ENCODE assay signal across 10 mouse cellular contexts in the genomic region with DNA sequence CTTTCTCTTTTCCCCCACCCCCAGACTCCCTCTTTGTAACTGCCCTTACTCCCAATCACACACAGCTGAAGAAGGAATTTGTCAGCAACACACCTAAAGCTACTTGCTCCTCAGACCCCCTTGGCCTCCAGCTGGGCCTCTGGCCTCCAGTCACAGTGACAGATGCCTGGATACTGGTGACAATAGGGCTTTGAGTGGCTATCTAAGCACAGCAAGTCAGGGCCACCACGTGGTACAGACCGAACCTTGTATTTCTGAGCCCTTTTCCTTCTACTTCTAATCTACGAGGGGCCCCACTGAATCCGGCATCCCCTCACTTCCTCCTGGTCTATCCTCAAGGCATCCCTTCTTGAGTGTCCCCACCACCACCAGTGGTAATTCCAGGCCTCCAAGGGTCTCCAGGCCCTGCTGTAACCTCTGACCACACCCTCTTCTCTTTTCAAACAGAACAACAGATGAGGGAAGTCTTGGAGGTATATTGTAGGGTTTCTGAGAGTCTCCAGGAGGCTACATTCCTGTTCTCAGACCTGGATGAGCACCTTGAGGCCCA. TPM values are rescaled to one million over a fixed set of nuclear protein-coding genes. Genes with fewer than 3 reads are reported as not detected.
A peak's percentile ranks its signal among the peaks of the same experiment; 100 is the strongest.
DNase-seq lines count a peak whose midpoint lies in the region; ATAC-seq and TF ChIP-seq lines count a peak whose summit lies in the region.
"Had no signal": no experiment of that assay in that cellular context is flagged by ENCODE, and none has a peak within 500 bp of the region (broad histone marks: within the 10 kb centered on the region; RNA-seq: fewer than 3 reads in every experiment).

No protein-coding gene starts in this region.

- H3K27me3 ChIP-seq in stomach, embryonic 14.5 days (ENCODE audit: control insufficient read depth, insufficient read depth, low read length), result peaks cover 35% of the 10 kb centered on the region
- H3K27me3 ChIP-seq in stomach, postnatal 0 days (ENCODE audit: control insufficient read depth, insufficient read depth, low read length), result peaks cover 10% of the 10 kb centered on the region; the same call in 1 of the 2 replicates
- peaks cover 22% of the 10 kb centered on the region for H3K27me3 ChIP-seq in forebrain, embryonic 12.5 days
- peaks cover 74% of the 10 kb centered on the region for H3K27me3 ChIP-seq in liver, embryonic 13.5 days

- H3K4me3 ChIP-seq in stomach, embryonic 14.5 days (ENCODE audit: low read depth, low read length), result peak overlapping the region; percentile 30; the same call in 1 of the 2 replicates
- H3K4me3 ChIP-seq in stomach, postnatal 0 days (ENCODE audit: low read depth, low read length), result no peak overlapping the region
- peak overlapping the region; percentile 88 for H3K4me3 ChIP-seq in forebrain, embryonic 12.5 days (replicated peaks)
- no peak overlapping the region for H3K4me3 ChIP-seq in liver, embryonic 13.5 days (replicated peaks)
- H3K4me3 ChIP-seq in lung, adult 2 months (replicated peaks; ENCODE audit: extremely low read depth, low read depth, low read length), result no peak overlapping the region

- H3K4me2 ChIP-seq in stomach, embryonic 14.5 days (replicated peaks; ENCODE audit: low read depth, low read length), result no peak overlapping the region
- no peak overlapping the region for H3K4me2 ChIP-seq in stomach, postnatal 0 days (replicated peaks; ENCODE audit: low read depth)
- peak overlapping the region; percentile 63 for H3K4me2 ChIP-seq in forebrain, embryonic 12.5 days
- H3K4me2 ChIP-seq in liver, embryonic 13.5 days, result peak overlapping the region; percentile 68; the same call in 1 of the 2 replicates

- TF ChIP-seq CTCF in stomach, postnatal 0 days (IDR thresholded peaks at IDR 0.05; ENCODE audit: low read depth), result no peak
- no peak for TF ChIP-seq CTCF in lung, adult 2 months (IDR thresholded peaks at IDR 0.05; ENCODE audit: insufficient read depth, low read length)

- H3K9me3 ChIP-seq in stomach, embryonic 14.5 days (ENCODE audit: control insufficient read depth, low read depth, low read length), result no peaks in the 10 kb centered on the region
- no peaks in the 10 kb centered on the region for H3K9me3 ChIP-seq in stomach, postnatal 0 days (ENCODE audit: control insufficient read depth, low read length)
- H3K9me3 ChIP-seq in forebrain, embryonic 12.5 days, result no peaks in the 10 kb centered on the region
- H3K9me3 ChIP-seq in liver, embryonic 13.5 days (replicated peaks), result no peaks in the 10 kb centered on the region

- peaks cover 16% of the 10 kb centered on the region; the same call in 1 of the 2 replicates for H3K4me1 ChIP-seq in stomach, embryonic 14.5 days (ENCODE audit: control insufficient read depth, insufficient read depth, low read length)
- H3K4me1 ChIP-seq in stomach, postnatal 0 days (replicated peaks; ENCODE audit: control insufficient read depth, insufficient read depth), result peaks cover 2% of the 10 kb centered on the region; the same call in 1 of the 2 replicates
- peaks cover 54% of the 10 kb centered on the region for H3K4me1 ChIP-seq in forebrain, embryonic 12.5 days
- H3K4me1 ChIP-seq in liver, embryonic 13.5 days (replicated peaks), result peaks cover 35% of the 10 kb centered on the region
- H3K4me1 ChIP-seq in lung, adult 2 months (ENCODE audit: control insufficient read depth, insufficient read depth, low read length), result peaks cover 4% of the 10 kb centered on the region

- no peaks in the 10 kb centered on the region for H3K36me3 ChIP-seq in stomach, embryonic 14.5 days (ENCODE audit: control insufficient read depth, insufficient read depth, low read length)
- H3K36me3 ChIP-seq in stomach, postnatal 0 days (ENCODE audit: control insufficient read depth, insufficient read depth, low read length), result no peaks in the 10 kb centered on the region
- H3K36me3 ChIP-seq in forebrain, embryonic 12.5 days (replicated peaks), result 0 out of 2 replicates have a peak, but pooled peaks cover 5% of the 10 kb centered on the region
- H3K36me3 ChIP-seq in liver, embryonic 13.5 days, result no peaks in the 10 kb centered on the region

- H3K9ac ChIP-seq in stomach, embryonic 14.5 days (replicated peaks; ENCODE audit: low read depth, low read length), result no peak overlapping the region
- H3K9ac ChIP-seq in stomach, postnatal 0 days (ENCODE audit: low read length), result no peak overlapping the region
- peak overlapping the region; percentile 94 for H3K9ac ChIP-seq in forebrain, embryonic 12.5 days
- no peak overlapping the region for H3K9ac ChIP-seq in liver, embryonic 13.5 days
- H3K9ac ChIP-seq: liver, embryonic 14.5 days had no signal

- WGBS in stomach, embryonic 14.5 days, result 45% methylated on average over 4 of the region's 4 CpGs
- 46% methylated on average over 4 of the region's 4 CpGs for whole genome bisulfite sequencing in stomach, postnatal 0 days
- WGBS in forebrain, embryonic 12.5 days, result 31% methylated on average over 4 of the region's 4 CpGs
- 49% methylated on average over 4 of the region's 4 CpGs for WGBS in liver, embryonic 13.5 days (ENCODE audit: insufficient replicate concordance)
- WGBS in lung, adult 2 months, result 59% methylated on average over 4 of the region's 4 CpGs

- no peak for TF ChIP-seq POLR2A in lung, adult 2 months (IDR thresholded peaks at IDR 0.05; ENCODE audit: borderline replicate concordance, extremely low read depth, low read depth, low read length)

- no peak for ATAC-seq in stomach, embryonic 14.5 days (ENCODE audit: insufficient number of reproducible peaks, insufficient read depth, low FRiP score, low read depth)
- ATAC-seq in stomach, postnatal 0 days (ENCODE audit: low FRiP score, low TSS enrichment), result no peak
- no peak for ATAC-seq in forebrain, embryonic 12.5 days (ENCODE audit: low FRiP score)
- ATAC-seq in liver, embryonic 13.5 days (ENCODE audit: low read depth), result no peak
- ATAC-seq: Patski had no signal

- no peak overlapping the region for H3K27ac ChIP-seq in stomach, embryonic 14.5 days (ENCODE audit: low read length)
- H3K27ac ChIP-seq in stomach, postnatal 0 days (replicated peaks), result no peak overlapping the region
- H3K27ac ChIP-seq in forebrain, embryonic 12.5 days, result peak overlapping the region; percentile 92
- H3K27ac ChIP-seq in liver, embryonic 13.5 days, result no peak overlapping the region
- H3K27ac ChIP-seq: liver, embryonic 14.5 days had no signal

- DNase-seq in stomach, postnatal 0 days (ENCODE audit: low spot score), result no peak
- DNase-seq in liver, embryonic 13.5 days, result no peak
- no peak for DNase-seq in lung, adult 2 months
- DNase-seq in adrenal gland, adult 8-10 months, result no peak
- no peak for DNase-seq in gastrocnemius, adult 8-10 months (ENCODE audit: low spot score in 2 of 2)

- no peak for TF ChIP-seq EP300 in stomach, postnatal 0 days (optimal IDR thresholded peaks at IDR 0.05)

RNA-seq across cellular contexts. Expression of a gene that starts 2.0 kb away (rescaled TPM):
- polyA plus RNA-seq in stomach, embryonic 14.5 days (2014; fragmentation: Nextera tagmentation; extraction: Ambion mirVana), result 5.6 and 5.7 TPM in 2 replicates
- polyA plus RNA-seq in stomach, postnatal 0 days (2015; fragmentation: Nextera tagmentation; extraction: Ambion mirVana), result 0.73 and 1.1 TPM in 2 replicates
- 57.2 and 73.7 TPM in 2 replicates for polyA plus RNA-seq in forebrain, embryonic 12.5 days (2016; fragmentation: Nextera tagmentation; extraction: Ambion mirVana)
- polyA plus RNA-seq in liver, embryonic 13.5 days (2015; fragmentation: Nextera tagmentation; extraction: Ambion mirVana), result 0.05 and 0.08 TPM in 2 replicates
- 0.05 and 0.06 TPM in 2 replicates for polyA plus RNA-seq in lung, adult 2 months (2012; rRNA removed)
- total RNA-seq in adrenal gland, adult 8-10 months (2022), result 1 to 10 TPM; 1.8 to 4.6 (median 2.9) TPM
- under 1 TPM in 1 of 4 experiments, not detected in 3; 0.08 TPM for total RNA-seq in gastrocnemius, adult 8-10 months (2022)

RNA-seq across cellular contexts. Expression of a gene that starts 21.3 kb away (rescaled TPM):
- polyA plus RNA-seq in stomach, embryonic 14.5 days (2014; fragmentation: Nextera tagmentation; extraction: Ambion mirVana), result not detected in 2 replicates
- polyA plus RNA-seq in stomach, postnatal 0 days (2015; fragmentation: Nextera tagmentation; extraction: Ambion mirVana), result not detected in 2 replicates
- polyA plus RNA-seq in forebrain, embryonic 12.5 days (2016; fragmentation: Nextera tagmentation; extraction: Ambion mirVana), result not detected in 2 replicates
- polyA plus RNA-seq in liver, embryonic 13.5 days (2015; fragmentation: Nextera tagmentation; extraction: Ambion mirVana), result not detected in 2 replicates
- polyA plus RNA-seq in lung, adult 2 months (2012; rRNA removed), result not detected in 2 replicates
- total RNA-seq in adrenal gland, adult 8-10 months (2022), result under 1 TPM in 1 of 4 experiments, not detected in 3; 0.73 TPM
- total RNA-seq in gastrocnemius, adult 8-10 months (2022), result not detected
- polyA plus RNA-seq: heart, embryonic 16.5 days; liver, embryonic 14.5 days; Patski had no signal

RNA-seq across cellular contexts. Expression of a gene that starts 21.4 kb away (rescaled TPM):
- polyA plus RNA-seq in stomach, embryonic 14.5 days (2014; fragmentation: Nextera tagmentation; extraction: Ambion mirVana), result 11.4 and 14.5 TPM in 2 replicates
- 4.4 and 5.5 TPM in 2 replicates for polyA plus RNA-seq in stomach, postnatal 0 days (2015; fragmentation: Nextera tagmentation; extraction: Ambion mirVana)
- 15.8 and 16.4 TPM in 2 replicates for polyA plus RNA-seq in forebrain, embryonic 12.5 days (2016; fragmentation: Nextera tagmentation; extraction: Ambion mirVana)
- 3.7 and 3.9 TPM in 2 replicates for polyA plus RNA-seq in liver, embryonic 13.5 days (2015; fragmentation: Nextera tagmentation; extraction: Ambion mirVana)
- 20.3 and 23.1 TPM in 2 replicates for polyA plus RNA-seq in lung, adult 2 months (2012; rRNA removed)
- total RNA-seq in adrenal gland, adult 8-10 months (2022), result 10 to 100 TPM in 3 of 4 experiments, 1 to 10 TPM in 1; 6.9 to 15.6 (median 12.3) TPM
- 1 to 10 TPM; 3.2 to 5.8 (median 4.1) TPM for total RNA-seq in gastrocnemius, adult 8-10 months (2022)

RNA-seq across cellular contexts. Expression of a gene that starts 35.4 kb away (rescaled TPM):
- 35.4 and 39.0 TPM in 2 replicates for polyA plus RNA-seq in stomach, embryonic 14.5 days (2014; fragmentation: Nextera tagmentation; extraction: Ambion mirVana)
- polyA plus RNA-seq in stomach, postnatal 0 days (2015; fragmentation: Nextera tagmentation; extraction: Ambion mirVana), result 31.7 and 33.1 TPM in 2 replicates
- 35.0 and 39.0 TPM in 2 replicates for polyA plus RNA-seq in forebrain, embryonic 12.5 days (2016; fragmentation: Nextera tagmentation; extraction: Ambion mirVana)
- polyA plus RNA-seq in liver, embryonic 13.5 days (2015; fragmentation: Nextera tagmentation; extraction: Ambion mirVana), result 33.4 and 34.2 TPM in 2 replicates
- 29.1 and 36.4 TPM in 2 replicates for polyA plus RNA-seq in lung, adult 2 months (2012; rRNA removed)
- total RNA-seq in adrenal gland, adult 8-10 months (2022), result 10 to 100 TPM; 41.2 to 50.4 (median 48.9) TPM
- 100 to 1,000 TPM in 1 of 4 experiments, 10 to 100 TPM in 3; 79.8 to 101 (median 93.0) TPM for total RNA-seq in gastrocnemius, adult 8-10 months (2022)

RNA-seq across cellular contexts. Expression of a gene that starts 47.2 kb away (rescaled TPM):
- polyA plus RNA-seq in stomach, embryonic 14.5 days (2014; fragmentation: Nextera tagmentation; extraction: Ambion mirVana), result 82.8 and 91.0 TPM in 2 replicates
- polyA plus RNA-seq in stomach, postnatal 0 days (2015; fragmentation: Nextera tagmentation; extraction: Ambion mirVana), result 45.0 and 48.4 TPM in 2 replicates
- polyA plus RNA-seq in forebrain, embryonic 12.5 days (2016; fragmentation: Nextera tagmentation; extraction: Ambion mirVana), result 88.5 and 95.0 TPM in 2 replicates
- polyA plus RNA-seq in liver, embryonic 13.5 days (2015; fragmentation: Nextera tagmentation; extraction: Ambion mirVana), result 52.6 and 57.5 TPM in 2 replicates
- polyA plus RNA-seq in lung, adult 2 months (2012; rRNA removed), result 52.9 and 58.0 TPM in 2 replicates
- total RNA-seq in adrenal gland, adult 8-10 months (2022), result 100 to 1,000 TPM; 167 to 190 (median 180) TPM
- total RNA-seq in gastrocnemius, adult 8-10 months (2022), result 10 to 100 TPM; 25.3 to 27.8 (median 26.4) TPM

Comparison
In these comparisons a context has a peak if more than half of its experiments do, and no peak if none do; other contexts are left out.
1. H3K4me3 ChIP-seq: peak in stomach, embryonic 14.5 days (single experiment) and forebrain, embryonic 12.5 days (single experiment); none in stomach, postnatal 0 days (single experiment), liver, embryonic 13.5 days (single experiment) and lung, adult 2 months (single experiment).
2. H3K4me2 ChIP-seq: peak in forebrain, embryonic 12.5 days (single experiment) and liver, embryonic 13.5 days (single experiment); none in stomach, embryonic 14.5 days (single experiment) and stomach, postnatal 0 days (single experiment).